Mouse (Mus musculus) thymus, adult 2 months (tissue): Measurements from ENCODE around the gene Gm5798. TPM values are rescaled to one million over a fixed set of nuclear protein-coding genes. Genes with fewer than 3 reads are reported as not detected.
"Not testable (repeated sequence)": the region's sequence is repeated elsewhere in the genome, so short reads cannot be mapped to it uniquely, and the experiment has no call there.

Experiments
- DNase-seq: peaks from one replicate; pipeline ENCODE4 v3.0.0; 2021
- H3K27ac ChIP-seq: fragments of 200-500 bp; 2 replicates; pipeline ENCODE4 v1.5.1; 2012; ENCODE audit warnings: low read length, control low read depth; ENCODE audit not compliant: control insufficient read depth, insufficient read depth
- H3K27me3 ChIP-seq: fragments of 200-500 bp; 2 replicates; pipeline ENCODE4 v1.6.1; 2012; ENCODE audit warnings: mild to moderate bottlenecking, low read length, moderate library complexity, mixed read lengths; ENCODE audit not compliant: control insufficient read depth, insufficient read depth
- H3K36me3 ChIP-seq: fragments of 200-500 bp; 2 replicates; pipeline ENCODE4 v1.6.1; 2012; ENCODE audit warnings: mild to moderate bottlenecking, low read length, moderate library complexity; ENCODE audit not compliant: control insufficient read depth, insufficient read depth
- H3K4me1 ChIP-seq: fragments of 200-500 bp; replicated peaks from 2 replicates; pipeline ENCODE4 v1.6.1; 2012; ENCODE audit warnings: low read length; ENCODE audit not compliant: control insufficient read depth, insufficient read depth
- H3K4me3 ChIP-seq: fragments of 200-500 bp; 2 replicates; pipeline ENCODE4 v1.5.1; 2012; ENCODE audit warnings: mild to moderate bottlenecking, low read length, control low read depth, moderate library complexity; ENCODE audit not compliant: control insufficient read depth, insufficient read depth
- WGBS: fragments of 180-500 bp; shearing (Covaris S2); methylation state at CpG from one replicate; pipeline ENCODE4 v1.1.7; 2018; 5-methylcytosine and 5-hydroxymethylcytosine counted together
- polyA plus RNA-seq: library from polyadenylated mRNA; depleted of rRNA; stranded (reverse); fragments of >200 nt; gene quantifications from 2 replicates; pipeline ENCODE4 v1.2.3, GENCODE M21; 2012; rRNA removed

Gm5798 gene
- polyA plus RNA-seq, result not detected in 2 replicates

GRCm38 (mm10) chr14:41348309-41348708 is at the start of gene Gm5798:
Gm5798 (plus strand) TSS chr14:41348609.
- H3K4me3 ChIP-seq, H3K27ac ChIP-seq, DNase-seq, H3K27me3 ChIP-seq, H3K4me1 ChIP-seq, H3K36me3 ChIP-seq: not testable (repeated sequence)
- 61% methylated on average over 2 of the region's 2 CpGs for WGBS

- H3K36me3 ChIP-seq, H3K4me1 ChIP-seq, H3K27ac ChIP-seq, H3K27me3 ChIP-seq, H3K4me3 ChIP-seq, DNase-seq: not testable (repeated sequence)
- WGBS, result no CpG with 5 or more reads among the region's 3 CpGs
Observed at GRCm38 (mm10) chr14:41386279-41386678, 37.9 kb downstream of the Gm5798 start, which contains the start of gene Gm7945. Gm7945 (minus strand) TSS chr14:41386379.

Other genes with a start within 250 kb of the Gm5798 start
- 0.57 and 2.6 TPM in 2 replicates for gene Mat1a, start 243.6 kb upstream of the Gm5798 start, polyA plus RNA-seq
- gene Sftpa1, start 216.8 kb upstream of the Gm5798 start, polyA plus RNA-seq, result 0.84 and 1.4 TPM in 2 replicates
- gene Mbl1, start 197.2 kb upstream of the Gm5798 start, polyA plus RNA-seq, result 0.15 TPM in 1 of 2 replicates, not detected in the other
- 0.64 and 0.71 TPM in 2 replicates for gene Sftpd, start 163.5 kb upstream of the Gm5798 start, polyA plus RNA-seq
- not detected in 2 replicates for gene Gm2832, start 69.8 kb upstream of the Gm5798 start, polyA plus RNA-seq
- not detected in 2 replicates for gene Gm7945, start 37.8 kb downstream of the Gm5798 start, polyA plus RNA-seq
- gene Gm6482, start 59.7 kb downstream of the Gm5798 start, polyA plus RNA-seq, result not detected in 2 replicates
- gene Gm7954, start 104.9 kb downstream of the Gm5798 start, polyA plus RNA-seq, result not detected in 2 replicates
- not detected in 2 replicates for gene Gm3486, start 140.9 kb downstream of the Gm5798 start, polyA plus RNA-seq
- gene Gm7970, start 207.0 kb downstream of the Gm5798 start, polyA plus RNA-seq, result not detected in 2 replicates
- gene 1700049E17Rik2, start 224.6 kb downstream of the Gm5798 start, polyA plus RNA-seq, result not detected in 2 replicates